Mouse (Mus musculus) kidney, embryonic 16.5 days (tissue): Measurements from ENCODE around the gene Slc44a4. TPM values are rescaled to one million over a fixed set of nuclear protein-coding genes. Genes with fewer than 3 reads are reported as not detected.
"Not testable (repeated sequence)": the region's sequence is repeated elsewhere in the genome, so short reads cannot be mapped to it uniquely, and the experiment has no call there.

ENCODE experiments used
- ATAC-seq: fragments of 200-750 bp; cut with Nextera tagmentation; 2 replicates; pipeline ENCODE4 v1.8.0; 2017; ENCODE audit warnings: moderate TSS enrichment; ENCODE audit not compliant: low FRiP score, low TSS enrichment
- H3K27ac ChIP-seq: fragments of 300-500 bp; sonication (generic); 2 replicates; pipeline ENCODE4 v1.5.1; 2014; ENCODE audit warnings: low read length
- H3K27me3 ChIP-seq: fragments of 300-500 bp; sonication (generic); 2 replicates; pipeline ENCODE4 v1.6.1; 2014; ENCODE audit warnings: low read length, control low read depth, mixed read lengths; ENCODE audit not compliant: insufficient read depth
- H3K36me3 ChIP-seq: fragments of 300-500 bp; sonication (generic); 2 replicates; pipeline ENCODE4 v1.6.1; 2014; ENCODE audit warnings: low read length, control low read depth, mixed read lengths; ENCODE audit not compliant: insufficient read depth
- H3K4me1 ChIP-seq: fragments of 300-500 bp; sonication (generic); 2 replicates; pipeline ENCODE4 v1.6.1; 2014; ENCODE audit warnings: low read length, control low read depth, mixed read lengths; ENCODE audit not compliant: insufficient read depth
- H3K4me2 ChIP-seq: fragments of 300-500 bp; sonication (generic); replicated peaks from 2 replicates; pipeline ENCODE4 v1.6.1; 2014; ENCODE audit warnings: low read depth, low read length
- H3K4me3 ChIP-seq: fragments of 300-500 bp; sonication (generic); 2 replicates; pipeline ENCODE4 v1.5.1; 2014; ENCODE audit warnings: mild to moderate bottlenecking, low read length
- H3K9ac ChIP-seq: fragments of 300-500 bp; sonication (generic); replicated peaks from 2 replicates; pipeline ENCODE4 v1.6.1; 2014; ENCODE audit warnings: low read length
- H3K9me3 ChIP-seq: fragments of 300-500 bp; sonication (generic); 2 replicates; pipeline ENCODE4 v1.6.1; 2016; ENCODE audit warnings: low read length, control low read depth
- WGBS: fragments of 180-500 bp; shearing (Covaris S2); extraction: QIAGEN DNeasy Blood & Tissue Kit; methylation state at CpG from one replicate; pipeline ENCODE4 v1.1.7; 2014; 5-methylcytosine and 5-hydroxymethylcytosine counted together
- polyA plus RNA-seq: library from polyadenylated mRNA; unstranded; fragments of >200 nt; fragmentation: Nextera tagmentation; extraction: Ambion mirVana; gene quantifications from 2 replicates; pipeline ENCODE4 v1.2.1, GENCODE M21; 2015

Slc44a4 gene
- polyA plus RNA-seq, 1 experiment from 2014 or later, result 18.9 TPM

DNA sequence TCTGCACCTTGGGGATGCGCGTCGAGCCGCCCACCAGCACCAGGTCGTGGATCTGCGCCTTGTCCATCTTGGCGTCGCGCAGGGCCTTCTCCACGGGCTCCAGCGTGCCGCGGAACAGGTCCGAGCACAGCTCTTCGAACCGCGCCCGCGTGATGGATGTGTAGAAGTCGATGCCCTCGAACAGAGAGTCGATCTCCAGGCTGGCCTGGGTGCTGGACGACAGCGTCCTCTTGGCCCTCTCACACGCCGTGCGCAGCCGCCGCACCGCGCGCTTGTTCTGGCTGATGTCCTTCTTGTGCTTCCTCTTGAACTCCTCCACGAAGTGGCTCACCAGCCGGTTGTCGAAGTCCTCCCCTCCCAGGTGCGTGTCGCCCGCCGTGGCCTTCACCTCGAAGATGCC lies 43.7 kb downstream of the Slc44a4 start:
- not testable (repeated sequence) for ATAC-seq, H3K36me3 ChIP-seq, H3K9me3 ChIP-seq, H3K4me3 ChIP-seq, H3K4me2 ChIP-seq, H3K27me3 ChIP-seq, H3K27ac ChIP-seq, H3K9ac ChIP-seq
- WGBS, result 19% methylated on average over 21 of the region's 40 CpGs
- H3K4me1 ChIP-seq, result peaks cover 17% of the 10 kb centered on the region

DNA sequence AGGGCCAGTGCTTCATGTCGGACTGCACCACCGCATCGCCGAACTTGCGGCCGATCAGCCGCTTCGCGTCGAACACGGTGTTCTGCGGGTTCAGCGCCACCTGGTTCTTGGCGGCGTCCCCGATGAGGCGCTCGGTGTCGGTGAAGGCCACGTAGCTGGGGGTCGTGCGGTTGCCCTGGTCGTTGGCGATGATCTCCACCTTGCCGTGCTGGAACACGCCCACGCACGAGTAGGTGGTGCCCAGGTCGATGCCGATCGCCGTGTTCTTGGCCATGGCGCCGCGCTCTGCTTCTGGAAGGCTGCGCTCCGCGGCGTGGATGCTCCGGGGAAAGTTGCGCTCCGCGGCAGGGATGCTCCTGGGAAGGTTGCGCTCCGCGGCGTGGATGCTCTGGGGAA lies 44.5 kb downstream of the Slc44a4 start:
- under 1% methylated on average over 18 of the region's 47 CpGs for WGBS
- not testable (repeated sequence) for H3K9me3 ChIP-seq, H3K9ac ChIP-seq, H3K36me3 ChIP-seq, H3K27ac ChIP-seq, H3K27me3 ChIP-seq, ATAC-seq
- H3K4me3 ChIP-seq, result peak overlapping the region; percentile 56
- peak overlapping the region; percentile 53 for H3K4me2 ChIP-seq
- H3K4me1 ChIP-seq, result peaks cover 17% of the 10 kb centered on the region

DNA sequence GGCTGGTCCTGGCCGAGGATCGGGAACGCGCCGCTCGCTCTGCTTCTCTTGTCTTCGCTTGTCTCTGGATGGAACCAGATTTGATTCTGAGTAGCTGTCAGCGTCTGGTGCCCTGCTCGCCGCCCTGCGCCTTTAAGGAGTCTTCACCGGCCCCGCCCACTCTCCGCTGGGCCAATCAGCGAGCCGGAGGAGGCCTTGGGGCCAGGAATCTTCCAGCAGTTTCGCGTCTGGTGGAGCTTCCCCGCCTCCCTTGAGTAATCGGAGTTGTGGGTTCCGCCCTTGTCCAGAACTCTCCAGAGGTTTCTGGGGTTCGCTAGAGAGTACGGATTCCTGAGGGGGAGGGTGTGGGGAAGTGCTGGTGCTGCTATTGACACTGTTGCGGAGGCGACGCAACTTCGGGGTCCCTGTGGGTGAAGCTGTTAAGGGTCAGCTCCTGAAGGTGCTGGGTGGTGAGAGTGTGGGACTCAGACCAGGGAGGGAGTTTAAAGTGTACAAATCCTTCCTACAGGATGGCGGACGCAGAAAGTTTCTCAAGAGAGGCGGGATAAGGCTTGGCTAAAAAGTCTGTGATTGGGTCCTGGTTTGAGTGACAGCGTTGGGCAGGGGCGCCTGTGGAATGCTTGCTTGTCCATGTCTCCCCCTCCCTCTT lies 45.0 kb downstream of the Slc44a4 start, which contains the start of gene Hspa1b:
Gene Hspa1b, minus strand, starts transcription at position 109 of the 649 bp plus-strand sequence.
- Histone ChIP-seq H3K27ac (peak within 1 kb of the TSS; percentile 99), H3K9ac (peak within 1 kb of the TSS; percentile 83), H3K4me2 (peak within 1 kb of the TSS; percentile 69), H3K4me3 (peak within 1 kb of the TSS; percentile 56), H3K4me1 (peaks cover 18% of the 10 kb centered on the region)
- H3K27me3 ChIP-seq, H3K9me3 ChIP-seq, H3K36me3 ChIP-seq: not testable (repeated sequence)
- ATAC-seq, result peak; percentile 92
- WGBS, result 0% methylated on average over 27 of the region's 32 CpGs

DNA sequence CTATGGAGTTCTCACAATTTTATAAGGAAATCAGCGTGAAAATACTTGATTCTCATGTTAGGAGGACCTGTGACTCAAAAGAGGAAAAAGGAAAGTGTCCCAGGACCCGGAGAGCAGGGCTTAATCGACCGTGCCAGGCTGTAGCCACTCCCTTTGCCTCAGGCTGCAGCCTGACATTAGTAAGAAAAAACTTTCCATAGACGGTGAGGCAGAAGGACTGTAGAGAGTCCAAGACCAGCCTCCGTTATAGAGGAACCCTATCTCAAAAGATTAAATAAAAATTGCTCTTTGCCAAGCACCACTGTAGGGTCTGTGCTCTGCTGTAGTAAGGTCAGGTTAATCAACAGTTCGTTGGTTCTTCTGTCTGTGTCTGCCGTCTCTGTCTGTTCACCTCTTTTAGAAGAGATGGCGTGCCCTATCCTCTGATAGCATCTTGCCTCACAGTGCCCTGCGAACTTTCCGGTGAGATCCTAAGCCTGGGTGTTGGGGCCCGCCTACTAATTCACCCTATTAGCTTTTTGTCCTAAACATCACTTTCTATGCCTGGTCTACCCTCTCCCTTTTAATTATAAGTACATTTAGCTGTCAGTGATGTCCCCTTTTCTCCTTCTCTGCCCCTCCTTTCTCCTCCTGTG lies 45.7 kb downstream of the Slc44a4 start:
- Histone ChIP-seq H3K9ac (peak overlapping the region; percentile 83), H3K9me3 (no peaks in the 10 kb centered on the region), H3K27me3 (no peaks in the 10 kb centered on the region), H3K4me3 (peak overlapping the region; percentile 56), H3K27ac (peak overlapping the region; percentile 99), H3K36me3 (no peaks in the 10 kb centered on the region), H3K4me2 (peak overlapping the region; percentile 69), H3K4me1 (peaks cover 24% of the 10 kb centered on the region)
- 8% methylated on average over 12 of the region's 12 CpGs for WGBS
- ATAC-seq, result peak; percentile 35

DNA sequence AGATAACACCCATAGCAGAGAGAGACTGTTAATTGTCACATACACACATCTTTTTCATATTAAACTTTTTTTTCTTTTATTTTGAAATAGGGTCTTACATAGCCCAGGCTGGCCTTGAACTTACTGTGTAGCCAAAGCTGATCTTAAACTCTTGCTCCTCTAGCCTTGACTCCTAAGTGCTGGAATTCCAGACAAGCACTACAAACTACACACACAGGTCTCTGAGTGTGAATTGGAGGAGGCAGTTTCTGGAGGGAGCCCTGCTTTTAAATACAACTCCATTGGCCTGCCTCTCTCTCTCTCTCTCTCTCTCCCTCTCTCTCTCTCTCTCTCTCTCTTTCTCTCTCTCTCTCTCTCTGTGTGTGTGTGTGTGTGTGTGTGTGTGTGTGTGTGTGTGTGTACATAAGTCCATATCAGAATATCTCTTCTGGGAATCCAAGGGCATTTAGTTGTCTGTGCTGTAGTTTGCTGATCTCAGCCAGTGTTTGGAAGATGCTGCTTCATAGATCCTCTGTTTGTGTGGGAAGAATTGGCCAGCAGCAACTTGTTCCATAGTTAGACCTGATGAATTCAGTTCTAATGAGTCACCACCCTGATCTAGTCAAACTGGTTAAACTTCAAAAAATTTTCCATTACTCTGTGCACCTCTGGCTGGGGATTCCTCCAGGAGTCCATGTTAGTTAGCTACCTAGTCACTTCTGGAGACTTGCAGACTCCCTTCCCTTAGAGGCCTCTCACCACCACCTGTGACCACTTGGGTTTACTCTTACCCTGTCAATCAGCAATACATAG lies 46.6 kb downstream of the Slc44a4 start:
- Histone ChIP-seq H3K27ac (peak overlapping the region; percentile 99), H3K36me3 (no peaks in the 10 kb centered on the region), H3K4me3 (no peak overlapping the region), H3K4me1 (peaks cover 27% of the 10 kb centered on the region), H3K9ac (no peak overlapping the region), H3K9me3 (no peaks in the 10 kb centered on the region), H3K27me3 (no peaks in the 10 kb centered on the region), H3K4me2 (no peak overlapping the region)
- no peak for ATAC-seq

DNA sequence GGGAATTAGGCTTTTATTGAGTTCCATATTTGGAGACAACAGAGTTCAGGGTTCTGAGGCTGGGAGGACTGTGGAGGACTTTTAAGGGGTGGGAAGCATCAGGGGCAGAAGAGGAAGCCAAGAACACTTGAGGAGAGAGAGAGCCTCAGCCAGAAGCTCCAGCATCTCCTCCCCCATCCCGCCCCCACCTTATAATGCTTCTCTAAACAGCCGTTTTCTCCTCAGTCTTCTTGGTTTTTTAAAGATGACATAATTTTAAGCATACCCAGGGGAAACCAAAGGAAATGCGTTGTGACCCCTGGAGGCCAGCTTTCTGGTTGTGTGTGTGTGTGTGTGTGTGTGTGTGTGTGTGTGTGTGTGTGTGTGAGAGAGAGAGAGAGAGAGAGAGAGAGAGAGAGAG lies 47.9 kb downstream of the Slc44a4 start:
- H3K4me2 ChIP-seq, result no peak overlapping the region
- no peak overlapping the region for H3K9ac ChIP-seq
- ATAC-seq, result no peak
- no peaks in the 10 kb centered on the region for H3K27me3 ChIP-seq
- no peaks in the 10 kb centered on the region for H3K36me3 ChIP-seq
- no peak overlapping the region for H3K4me3 ChIP-seq
- peaks cover 27% of the 10 kb centered on the region for H3K4me1 ChIP-seq
- H3K27ac ChIP-seq, result peak overlapping the region; percentile 57
- 18% methylated on average over 3 of the region's 3 CpGs for WGBS
- H3K9me3 ChIP-seq, result no peaks in the 10 kb centered on the region

DNA sequence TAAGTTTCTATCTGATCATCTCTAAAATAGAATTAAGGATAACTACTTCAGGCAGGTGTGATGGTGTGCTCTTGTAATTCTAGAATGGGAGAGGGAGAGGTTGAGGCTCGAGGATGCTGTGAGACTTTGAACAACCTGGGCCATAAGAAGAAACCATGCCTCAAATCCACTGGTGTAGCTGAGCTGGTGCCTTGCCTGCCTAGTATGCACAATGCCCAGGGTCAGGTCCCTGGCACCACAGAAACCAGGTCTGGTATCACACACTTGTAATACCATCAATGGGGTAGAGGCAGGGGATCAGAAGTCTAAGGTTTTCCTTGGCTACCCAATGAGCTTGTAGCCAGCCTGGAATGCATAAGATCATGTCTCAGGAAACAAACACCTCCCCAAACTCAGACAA lies 48.6 kb downstream of the Slc44a4 start:
- Histone ChIP-seq H3K27me3 (peaks cover 3% of the 10 kb centered on the region), H3K4me2 (no peak overlapping the region), H3K9ac (no peak overlapping the region), H3K9me3 (no peaks in the 10 kb centered on the region), H3K27ac (no peak overlapping the region), H3K4me1 (peaks cover 27% of the 10 kb centered on the region), H3K36me3 (no peaks in the 10 kb centered on the region), H3K4me3 (no peak overlapping the region)
- WGBS, result 63% methylated on average over 1 of the region's 1 CpGs
- ATAC-seq, result no peak

DNA sequence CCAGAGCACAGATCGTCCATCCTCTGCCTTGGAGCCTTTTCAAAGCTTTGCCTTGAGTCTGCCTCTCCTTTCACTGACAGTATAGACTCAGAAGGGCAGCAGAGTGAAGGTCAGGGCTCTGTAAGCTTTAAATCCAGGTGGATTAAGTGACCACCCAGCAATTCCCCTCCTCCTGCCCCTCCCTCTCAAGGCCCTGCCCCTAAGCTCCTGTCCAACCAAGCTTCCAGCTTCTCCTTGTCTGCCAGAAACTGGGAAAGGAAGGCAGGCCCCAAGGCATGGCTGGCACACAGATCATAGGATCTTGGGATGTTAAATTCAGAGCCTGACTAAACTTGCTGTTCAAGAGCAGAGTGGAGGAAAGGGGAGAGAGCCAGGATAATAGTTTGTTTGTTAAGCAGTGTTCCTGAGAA lies 50.4 kb downstream of the Slc44a4 start:
- Histone ChIP-seq H3K27ac (peak overlapping the region; percentile 6; the same call in 1 of the 2 replicates), H3K9me3 (no peaks in the 10 kb centered on the region), H3K4me1 (peaks cover 27% of the 10 kb centered on the region), H3K36me3 (no peaks in the 10 kb centered on the region), H3K9ac (peak overlapping the region; percentile 39), H3K4me3 (no peak overlapping the region), H3K27me3 (peaks cover 21% of the 10 kb centered on the region), H3K4me2 (no peak overlapping the region)
- 8% methylated on average over 1 of the region's 1 CpGs for WGBS
- ATAC-seq, result 0 out of 2 replicates have a peak, but pooled peaks have one; percentile 24

DNA sequence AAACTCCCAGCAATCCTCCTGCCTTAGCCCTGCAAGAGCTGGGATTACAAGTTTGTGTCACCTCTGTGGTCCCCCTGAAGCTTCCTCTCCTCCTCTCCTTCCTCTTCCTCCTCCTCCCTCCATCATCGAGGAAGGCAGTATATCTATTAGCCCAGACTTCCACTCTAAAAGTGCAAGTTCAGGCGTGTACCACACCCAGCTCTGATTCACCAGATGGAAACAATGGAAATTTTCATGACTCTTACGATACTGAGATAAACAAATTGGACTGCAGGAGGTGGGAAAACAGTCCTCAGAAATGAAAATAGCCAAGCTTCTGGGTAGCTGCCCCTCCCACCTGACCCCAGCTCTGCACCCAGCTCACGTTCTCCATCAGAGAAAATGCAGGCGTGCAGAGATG lies 51.4 kb downstream of the Slc44a4 start:
- Histone ChIP-seq H3K4me1 (peaks cover 19% of the 10 kb centered on the region), H3K9ac (0 out of 2 replicates have a peak overlapping the region, but pooled peaks have one; percentile 31), H3K9me3 (no peaks in the 10 kb centered on the region), H3K27ac (no peak overlapping the region), H3K27me3 (peaks cover 23% of the 10 kb centered on the region), H3K36me3 (no peaks in the 10 kb centered on the region), H3K4me2 (no peak overlapping the region), H3K4me3 (no peak overlapping the region)
- 58% methylated on average over 5 of the region's 5 CpGs for WGBS
- ATAC-seq, result no peak
